8 mouse cellular contexts compared by ENCODE assay signal in the genomic region with DNA sequence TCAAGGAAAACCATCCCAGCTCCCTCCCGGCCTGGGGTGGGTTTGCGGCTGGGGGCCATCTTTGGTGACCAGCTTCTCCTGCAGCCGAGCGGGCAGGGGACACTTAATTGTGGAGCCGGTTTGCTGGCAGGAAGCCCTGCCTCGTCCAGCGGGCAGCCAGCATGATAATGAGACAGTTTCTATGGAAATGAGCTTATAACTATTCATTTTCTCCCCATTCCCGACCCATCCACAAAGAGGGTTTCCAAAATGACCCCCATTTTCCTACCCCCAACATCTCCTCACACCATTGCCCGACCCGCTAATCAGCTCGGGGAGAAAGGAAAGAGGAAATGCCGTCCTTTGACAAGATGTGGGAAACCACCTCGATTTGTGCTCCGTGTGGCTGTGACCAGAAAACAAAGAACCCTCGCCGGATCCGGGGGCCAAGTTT.
DNase-seq lines count a peak whose midpoint lies in the region; ATAC-seq and TF ChIP-seq lines count a peak whose summit lies in the region.

No protein-coding gene starts in this region.

- H3K4me2 ChIP-seq in kidney, embryonic 14.5 days (replicated peaks; ENCODE audit: low read depth, low read length): peak overlapping the region; percentile 12; the same call in 1 of the 2 replicates
- H3K4me2 ChIP-seq in embryonic facial prominence, embryonic 14.5 days (ENCODE audit: low read depth, low read length): peak overlapping the region; percentile 39
- peak overlapping the region; percentile 16; the same call in 1 of the 2 replicates for H3K4me2 ChIP-seq in midbrain, postnatal 0 days (ENCODE audit: low read depth, low read length, poor library complexity, severe bottlenecking)

- ATAC-seq in kidney, embryonic 14.5 days (ENCODE audit: low FRiP score, low TSS enrichment): no peak
- no peak for ATAC-seq in embryonic facial prominence, embryonic 14.5 days (ENCODE audit: low read depth)
- 0 out of 2 replicates have a peak, but pooled peaks have one; percentile 34 for ATAC-seq in midbrain, postnatal 0 days (ENCODE audit: low FRiP score)

- no peak for TF ChIP-seq CTCF in midbrain, postnatal 0 days (IDR thresholded peaks at IDR 0.05)

- 34% methylated on average over 17 of the region's 17 CpGs for WGBS in kidney, embryonic 14.5 days
- WGBS in embryonic facial prominence, embryonic 14.5 days: 30% methylated on average over 17 of the region's 17 CpGs
- 18% methylated on average over 17 of the region's 17 CpGs for WGBS in hindbrain, embryonic 10.5 days
- WGBS in midbrain, postnatal 0 days: 9% methylated on average over 17 of the region's 17 CpGs

- H3K9me3 ChIP-seq in kidney, embryonic 14.5 days (ENCODE audit: control insufficient read depth, low read length): no peaks in the 10 kb centered on the region
- no peaks in the 10 kb centered on the region for H3K9me3 ChIP-seq in embryonic facial prominence, embryonic 14.5 days (ENCODE audit: control insufficient read depth, low read length)
- no peaks in the 10 kb centered on the region for H3K9me3 ChIP-seq in hindbrain, embryonic 10.5 days
- no peaks in the 10 kb centered on the region for H3K9me3 ChIP-seq in midbrain, postnatal 0 days (ENCODE audit: low read length)

- peaks cover 72% of the 10 kb centered on the region for H3K27me3 ChIP-seq in kidney, embryonic 14.5 days (ENCODE audit: control insufficient read depth, insufficient read depth, low read length)
- no peaks in the 10 kb centered on the region for H3K27me3 ChIP-seq in embryonic facial prominence, embryonic 14.5 days (replicated peaks; ENCODE audit: control insufficient read depth, insufficient read depth, low read length)
- H3K27me3 ChIP-seq in hindbrain, embryonic 10.5 days (ENCODE audit: insufficient read depth, poor library complexity, severe bottlenecking): peaks cover 94% of the 10 kb centered on the region
- H3K27me3 ChIP-seq in midbrain, postnatal 0 days (ENCODE audit: insufficient read depth, low read length): no peaks in the 10 kb centered on the region

- no peak overlapping the region for H3K9ac ChIP-seq in kidney, embryonic 14.5 days (ENCODE audit: low read depth, low read length)
- peak overlapping the region; percentile 17; the same call in 1 of the 2 replicates for H3K9ac ChIP-seq in embryonic facial prominence, embryonic 14.5 days (ENCODE audit: low read depth, low read length)
- H3K9ac ChIP-seq in midbrain, postnatal 0 days (replicated peaks; ENCODE audit: low read length, poor library complexity, severe bottlenecking): no peak overlapping the region

- no peak overlapping the region; the same call in 1 of the 2 replicates for H3K4me3 ChIP-seq in kidney, embryonic 14.5 days (ENCODE audit: low read length)
- H3K4me3 ChIP-seq in embryonic facial prominence, embryonic 14.5 days (ENCODE audit: low read depth, low read length): peak overlapping the region; percentile 8; the same call in 1 of the 2 replicates
- H3K4me3 ChIP-seq in hindbrain, embryonic 10.5 days: peak overlapping the region; percentile 37
- no peak overlapping the region for H3K4me3 ChIP-seq in midbrain, postnatal 0 days (ENCODE audit: low read depth, low read length)

- no peak for DNase-seq in kidney, adult 11 months
- DNase-seq in embryonic facial prominence, embryonic 14.5 days (ENCODE audit: low spot score): no peak
- DNase-seq in hindbrain, embryonic 10.5 days (ENCODE audit: low spot score): peak; percentile 52
- DNase-seq in left cerebral cortex, adult 8-10 months (ENCODE audit: low spot score in 2 of 2): peak; percentile 23 to 52
- peak; percentile 83 for DNase-seq in midbrain, postnatal 0 days (ENCODE audit: low spot score)
- DNase-seq in adrenal gland, adult 18-20 months (ENCODE audit: low spot score in 2 of 2): no peak
- no peak for DNase-seq in urinary bladder, postnatal 25 days (ENCODE audit: low spot score)

- H3K36me3 ChIP-seq in kidney, embryonic 14.5 days (ENCODE audit: control insufficient read depth, insufficient read depth, low read length): no peaks in the 10 kb centered on the region
- no peaks in the 10 kb centered on the region for H3K36me3 ChIP-seq in embryonic facial prominence, embryonic 14.5 days (ENCODE audit: control insufficient read depth, insufficient read depth, low read length)
- H3K36me3 ChIP-seq in hindbrain, embryonic 10.5 days: no peaks in the 10 kb centered on the region
- no peaks in the 10 kb centered on the region for H3K36me3 ChIP-seq in midbrain, postnatal 0 days (ENCODE audit: insufficient read depth, low read length)

- H3K4me1 ChIP-seq in kidney, embryonic 14.5 days (ENCODE audit: control insufficient read depth, insufficient read depth, low read length): peaks cover 21% of the 10 kb centered on the region
- H3K4me1 ChIP-seq in embryonic facial prominence, embryonic 14.5 days (ENCODE audit: control insufficient read depth, insufficient read depth, low read length): peaks cover 9% of the 10 kb centered on the region; the same call in 1 of the 2 replicates
- peaks cover 80% of the 10 kb centered on the region for H3K4me1 ChIP-seq in hindbrain, embryonic 10.5 days (replicated peaks)
- peaks cover 3% of the 10 kb centered on the region; the same call in 1 of the 2 replicates for H3K4me1 ChIP-seq in midbrain, postnatal 0 days (ENCODE audit: insufficient read depth, low read length)

- no peak overlapping the region for H3K27ac ChIP-seq in kidney, embryonic 14.5 days (ENCODE audit: low read depth, low read length)
- H3K27ac ChIP-seq in embryonic facial prominence, embryonic 14.5 days (replicated peaks; ENCODE audit: low read depth, low read length): no peak overlapping the region
- H3K27ac ChIP-seq in hindbrain, embryonic 10.5 days: peak overlapping the region; percentile 83
- peak overlapping the region; percentile 72 for H3K27ac ChIP-seq in midbrain, postnatal 0 days (ENCODE audit: low read depth, low read length)

Comparison
In these comparisons a context has a peak if more than half of its experiments do, and no peak if none do; other contexts are left out.
1. H3K27ac ChIP-seq: peak in hindbrain, embryonic 10.5 days (single experiment) and midbrain, postnatal 0 days (single experiment); none in kidney, embryonic 14.5 days (single experiment) and embryonic facial prominence, embryonic 14.5 days (single experiment).
2. H3K4me3 ChIP-seq: peak in embryonic facial prominence, embryonic 14.5 days (single experiment) and hindbrain, embryonic 10.5 days (single experiment); none in kidney, embryonic 14.5 days (single experiment) and midbrain, postnatal 0 days (single experiment).
3. DNase-seq: peak in hindbrain, embryonic 10.5 days (single experiment), left cerebral cortex, adult 8-10 months (2 of 2) and midbrain, postnatal 0 days (single experiment); none in kidney, adult 11 months (single experiment), embryonic facial prominence, embryonic 14.5 days (single experiment), adrenal gland, adult 18-20 months (0 of 2) and urinary bladder, postnatal 25 days (single experiment).
4. Peak in every context shown above with its lines, with median percentiles within 50 percentile points of each other: H3K4me2 ChIP-seq.